Mouse (Mus musculus) C2C12 (cell line): Measurements from ENCODE around the gene Olfr390. TPM values are rescaled to one million over a fixed set of nuclear protein-coding genes. Genes with fewer than 3 reads are reported as not detected.

Experiments
- H3K27me3 ChIP-seq: one replicate; pipeline ENCODE4 v1.6.1; 2011; ENCODE audit not compliant: control insufficient read depth, insufficient read depth, insufficient read length
- H3K36me3 ChIP-seq: one replicate; pipeline ENCODE4 v1.6.1; 2011; ENCODE audit not compliant: control insufficient read depth, insufficient read depth
- H3K4me3 ChIP-seq: one replicate; pipeline ENCODE4 v1.5.1; 2011; ENCODE audit warnings: mild to moderate bottlenecking, control low read depth; ENCODE audit not compliant: poor library complexity, insufficient read depth, severe bottlenecking
- H3K79me2 ChIP-seq: one replicate; pipeline ENCODE4 v1.6.1; 2011; ENCODE audit not compliant: control insufficient read depth, insufficient read depth
- H3K79me3 ChIP-seq: one replicate; pipeline ENCODE4 v1.6.1; 2011; ENCODE audit warnings: low read depth, control low read depth
- H3ac ChIP-seq: one replicate; pipeline ENCODE3; 2011; ENCODE audit warnings: low read depth; ENCODE audit not compliant: control insufficient read depth, insufficient read length
- CEBPB ChIP-seq: IDR thresholded peaks from one replicate; pipeline ENCODE4 v1.6.1; 2011; ENCODE audit warnings: low read depth, mild to moderate bottlenecking, control low read depth, moderate library complexity
- CTCF ChIP-seq: IDR thresholded peaks from one replicate; pipeline ENCODE4 v1.5.1; 2011; ENCODE audit not compliant: control insufficient read depth, insufficient read depth, insufficient read length
- FOSL1 ChIP-seq: IDR thresholded peaks from one replicate; pipeline ENCODE4 v1.8.0; 2011; ENCODE audit warnings: mild to moderate bottlenecking, low read length; ENCODE audit not compliant: poor library complexity, insufficient read depth, severe bottlenecking
- MAX ChIP-seq: IDR thresholded peaks from one replicate; pipeline ENCODE4 v1.6.1; 2011; ENCODE audit warnings: mild to moderate bottlenecking, control low read depth
- MYOD1 ChIP-seq: IDR thresholded peaks from one replicate; pipeline ENCODE4 v1.6.1; 2011; ENCODE audit warnings: low read depth; ENCODE audit not compliant: control insufficient read depth, insufficient read length
- MYOG ChIP-seq: IDR thresholded peaks from one replicate; pipeline ENCODE4 v1.6.1; 2011; ENCODE audit not compliant: control insufficient read depth, insufficient read length; ENCODE audit errors: extremely low read depth
- USF1 ChIP-seq: IDR thresholded peaks from one replicate; pipeline ENCODE4 v1.6.1; 2011; ENCODE audit warnings: low read depth, mild to moderate bottlenecking, control low read depth, moderate library complexity
- long read RNA-seq, 2 experiments: library from polyadenylated mRNA; unstranded; transcript quantifications; one replicate each; pipeline ENCODE4 v2.0.0; 2019 to 2020
- polyA plus RNA-seq: library from polyadenylated mRNA; unstranded; fragments of >200 nt; fragmentation: generic; extraction: Trizol; gene quantifications from one replicate; pipeline ENCODE4 v1.2.1, GENCODE M21; 2012; ENCODE audit warnings: missing spikeins

Gene Olfr390
- not detected for polyA plus RNA-seq
- long read RNA-seq, experiment 1: 0 reads
- long read RNA-seq, experiment 2: 0 reads

DNA sequence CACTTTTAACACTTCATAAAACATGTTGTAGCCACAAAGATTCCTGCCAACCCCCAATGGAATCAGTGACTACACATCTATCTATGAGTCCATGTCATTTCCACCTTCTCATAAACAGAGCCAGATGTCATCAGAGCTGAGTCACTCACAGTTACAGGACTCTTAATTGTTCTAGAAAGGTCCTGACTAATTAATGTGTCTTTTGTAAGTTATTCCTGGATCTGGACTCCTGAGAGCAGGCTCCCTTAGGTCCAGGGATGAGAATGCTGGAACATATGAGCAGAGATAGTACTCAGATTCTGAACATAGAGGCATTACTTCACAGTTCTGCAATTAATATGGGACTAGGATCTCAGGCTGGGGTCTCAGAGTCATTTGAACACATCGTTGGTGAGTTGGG lies at the start of gene Olfr390:
Olfr390 (plus strand) TSS at position 301 of the 400 bp plus-strand sequence.
- H3K79me3 ChIP-seq: no peaks in the 10 kb centered on the region
- H3ac ChIP-seq: no peak within 1 kb of the TSS
- H3K27me3 ChIP-seq: no peaks in the 10 kb centered on the region
- no peaks in the 10 kb centered on the region for H3K79me2 ChIP-seq
- no peak for TF ChIP-seq MYOG
- TF ChIP-seq FOSL1: no peak
- H3K4me3 ChIP-seq: no peak within 1 kb of the TSS
- H3K36me3 ChIP-seq: no peaks in the 10 kb centered on the region

DNA sequence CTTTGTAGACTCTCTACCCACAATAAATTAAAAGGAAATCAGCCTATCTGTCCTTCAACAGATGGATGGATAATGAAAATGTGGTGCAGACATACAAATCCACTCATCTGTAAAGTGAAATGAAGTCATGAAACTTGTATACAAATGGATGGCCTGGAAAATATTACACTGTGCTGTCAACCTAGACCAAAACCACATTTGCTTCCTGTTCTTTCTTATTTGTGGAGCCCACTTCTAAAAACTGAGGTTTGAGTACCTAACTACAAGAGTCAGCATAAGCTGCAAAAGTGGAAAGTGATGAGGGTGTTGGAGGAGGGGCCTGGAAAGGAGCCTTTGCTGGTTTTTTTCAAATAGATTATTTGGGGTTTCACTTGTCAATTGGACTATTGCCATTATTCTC lies 23.6 kb upstream of the Olfr390 start:
- Histone ChIP-seq H3ac (no peak overlapping the region), H3K79me2 (no peaks in the 10 kb centered on the region), H3K79me3 (no peaks in the 10 kb centered on the region), H3K4me3 (no peak overlapping the region), H3K36me3 (no peaks in the 10 kb centered on the region), H3K27me3 (no peaks in the 10 kb centered on the region)
- TF ChIP-seq MAX: no peak
- no peak for TF ChIP-seq FOSL1
- no peak for TF ChIP-seq CEBPB
- TF ChIP-seq CTCF: no peak
- no peak for TF ChIP-seq USF1
- no peak for TF ChIP-seq MYOG
- TF ChIP-seq MYOD1: no peak

DNA sequence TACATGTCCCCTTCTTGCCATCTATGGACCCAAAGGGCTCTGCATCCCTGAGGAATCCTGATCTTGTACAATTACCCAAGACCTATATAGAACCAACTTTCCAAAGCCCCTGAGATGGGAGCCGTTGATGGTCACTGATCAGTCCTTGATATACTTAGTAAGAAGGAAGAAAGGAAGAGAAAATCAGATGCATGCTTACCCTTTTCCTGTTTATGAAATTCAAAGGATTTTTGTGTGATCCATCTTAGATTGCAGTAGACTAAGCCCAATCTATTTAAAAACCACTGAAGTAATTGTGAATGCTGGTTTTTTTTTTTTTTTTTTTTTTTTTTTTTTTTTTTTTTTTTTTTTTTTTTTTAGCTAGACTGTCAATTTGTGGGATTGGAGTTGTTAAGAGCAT lies 2.2 kb upstream of the Olfr390 start, which contains the start of gene Olfr389:
Olfr389 (minus strand) TSS at position 101 of the 400 bp plus-strand sequence.
- Histone ChIP-seq H3K79me3 (no peaks in the 10 kb centered on the region), H3K4me3 (no peak within 1 kb of the TSS), H3ac (no peak within 1 kb of the TSS), H3K27me3 (no peaks in the 10 kb centered on the region), H3K79me2 (no peaks in the 10 kb centered on the region), H3K36me3 (no peaks in the 10 kb centered on the region)
- TF ChIP-seq USF1: no peak
- TF ChIP-seq MYOG: no peak
- no peak for TF ChIP-seq MYOD1
- TF ChIP-seq CTCF: no peak
- no peak for TF ChIP-seq MAX
- no peak for TF ChIP-seq FOSL1
- TF ChIP-seq CEBPB: no peak

DNA sequence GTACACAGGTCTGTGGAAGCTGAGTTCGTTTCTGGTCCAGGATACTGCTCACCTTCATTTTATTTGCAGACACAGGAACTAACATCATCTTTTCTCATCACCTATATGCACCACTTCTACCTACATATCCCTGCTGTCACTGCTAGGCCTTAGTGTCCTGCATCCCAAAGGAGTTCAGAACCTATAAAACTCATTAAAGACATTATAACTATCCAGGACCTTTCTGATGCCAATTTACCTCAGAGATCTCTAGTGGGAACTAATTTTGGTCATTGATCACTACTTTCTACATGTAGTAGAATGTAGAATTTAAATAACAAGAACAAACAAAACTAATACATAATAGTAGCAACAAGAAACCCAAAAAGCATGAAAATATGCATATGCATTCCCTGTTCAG lies 20.2 kb downstream of the Olfr390 start, which contains the start of gene Olfr391-ps:
Olfr391-ps (minus strand) TSS at position 101 of the 400 bp plus-strand sequence.
- TF ChIP-seq MYOG: no peak
- H3K27me3 ChIP-seq: no peaks in the 10 kb centered on the region
- no peak within 1 kb of the TSS for H3ac ChIP-seq
- H3K79me3 ChIP-seq: no peaks in the 10 kb centered on the region
- H3K79me2 ChIP-seq: no peaks in the 10 kb centered on the region
- no peaks in the 10 kb centered on the region for H3K36me3 ChIP-seq
- H3K4me3 ChIP-seq: no peak within 1 kb of the TSS

DNA sequence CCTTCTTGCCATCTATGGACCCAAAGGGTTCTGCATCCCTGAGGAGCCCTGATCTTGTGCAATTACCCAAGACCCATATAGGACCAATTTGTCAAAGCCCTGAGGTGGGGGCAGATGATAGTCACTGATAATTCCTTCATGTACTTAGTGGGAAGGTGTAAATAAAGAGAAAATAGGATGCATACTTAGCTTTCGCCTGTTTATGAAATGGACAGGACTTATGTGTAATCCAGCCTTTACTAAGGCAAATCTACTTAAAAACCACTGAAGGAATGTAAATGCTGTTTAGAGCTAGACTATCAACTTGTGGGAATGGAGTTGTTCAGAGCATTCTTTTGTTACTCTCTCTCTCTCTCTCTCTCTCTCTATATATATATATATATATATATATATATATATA lies 34.2 kb downstream of the Olfr390 start, which contains the start of gene Olfr392:
Olfr392 (minus strand) TSS at position 101 of the 400 bp plus-strand sequence.
- TF ChIP-seq MYOG (no peak), CTCF (no peak), CEBPB (no peak), MAX (no peak), MYOD1 (no peak), FOSL1 (no peak), USF1 (no peak)
- no peak within 1 kb of the TSS for H3ac ChIP-seq
- H3K27me3 ChIP-seq: no peaks in the 10 kb centered on the region
- no peaks in the 10 kb centered on the region for H3K79me3 ChIP-seq
- H3K36me3 ChIP-seq: no peaks in the 10 kb centered on the region
- no peaks in the 10 kb centered on the region for H3K79me2 ChIP-seq
- H3K4me3 ChIP-seq: no peak within 1 kb of the TSS

Other genes starting within 250 kb of the Olfr390 start
- not detected for gene Olfr385, start 190.0 kb upstream of the Olfr390 start, polyA plus RNA-seq
- not detected for gene Olfr384, start 184.4 kb upstream of the Olfr390 start, polyA plus RNA-seq
- not detected for gene Zfp735, start 94.2 kb upstream of the Olfr390 start, polyA plus RNA-seq
- not detected for gene Olfr389, start 2.3 kb upstream of the Olfr390 start, polyA plus RNA-seq
- gene Olfr391-ps, start 20.1 kb downstream of the Olfr390 start, polyA plus RNA-seq: not detected
- not detected for gene Olfr392, start 34.1 kb downstream of the Olfr390 start, polyA plus RNA-seq
- gene Olfr393, start 68.5 kb downstream of the Olfr390 start, polyA plus RNA-seq: not detected
- gene Olfr394, start 107.8 kb downstream of the Olfr390 start, polyA plus RNA-seq: not detected
- gene Olfr395, start 126.3 kb downstream of the Olfr390 start, polyA plus RNA-seq: not detected
- not detected for gene Olfr23, start 153.7 kb downstream of the Olfr390 start, polyA plus RNA-seq
- not detected for gene Olfr397, start 177.9 kb downstream of the Olfr390 start, polyA plus RNA-seq
- not detected for gene Olfr398, start 207.4 kb downstream of the Olfr390 start, polyA plus RNA-seq